Mouse (Mus musculus) colon, adult 2 months (tissue): ENCODE results near the gene Slc38a4. TPM values are rescaled to one million over a fixed set of nuclear protein-coding genes. Genes with fewer than 3 reads are reported as not detected.

Source experiments
- polyA plus RNA-seq: library from polyadenylated mRNA; depleted of rRNA; stranded (reverse); fragments of >200 nt; gene quantifications from 2 replicates; pipeline ENCODE4 v1.2.3, GENCODE M21; 2012; rRNA removed

Gene Slc38a4
- polyA plus RNA-seq: 0.44 and 0.51 TPM in 2 replicates

DNA sequence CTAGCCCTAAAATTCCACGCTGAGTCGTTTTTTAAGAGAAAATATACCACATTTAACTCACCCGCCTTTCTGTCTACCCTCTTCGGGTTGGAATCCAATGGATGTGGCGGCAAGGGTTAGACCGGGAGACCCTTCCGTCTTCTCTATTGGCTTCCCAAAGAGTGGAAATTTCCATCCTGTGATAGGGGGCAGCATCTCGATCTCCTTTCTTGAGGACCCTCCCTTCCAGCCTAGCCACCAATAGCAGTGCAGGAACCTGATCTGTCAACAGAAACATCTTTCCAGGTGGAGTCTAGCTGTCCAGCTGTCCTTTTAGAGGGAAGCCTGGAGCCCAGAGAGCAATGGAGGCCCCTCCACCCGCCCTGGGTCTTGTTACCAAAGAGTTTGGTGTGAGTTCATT is at the start of gene Slc38a4:
Gene Slc38a4 (minus strand): TSS at position 163 of the 400 bp plus-strand sequence.

Other genes with a start within 250 kb of the Slc38a4 start
- gene Pced1b, start 191.2 kb upstream of the Slc38a4 start, polyA plus RNA-seq: 3.8 and 4.1 TPM in 2 replicates
- 1.3 and 1.4 TPM in 2 replicates for gene Amigo2, start 191.3 kb upstream of the Slc38a4 start, polyA plus RNA-seq